13 mouse cellular contexts compared by ENCODE assay signal in genomic region chr7:114912109-114912508, GRCm38 (mm10).
"Had no signal": no experiment of that assay in that cellular context is flagged by ENCODE, and none has a peak within 500 bp of the region (broad histone marks: within the 10 kb centered on the region; RNA-seq: fewer than 3 reads in every experiment).

No protein-coding gene starts in this region.

- H3K4me1 ChIP-seq: kidney, embryonic 15.5 days; limb, embryonic 13.5 days; liver, embryonic 15.5 days; megakaryocyte, embryonic 14.5 days; stomach, embryonic 15.5 days had no signal

- H3K9me3 ChIP-seq: kidney, embryonic 15.5 days; liver, embryonic 15.5 days; stomach, embryonic 15.5 days had no signal

- H3K4me2 ChIP-seq: kidney, embryonic 15.5 days; limb, embryonic 13.5 days; liver, embryonic 15.5 days; midbrain, embryonic 11.5 days; stomach, embryonic 15.5 days had no signal

- ATAC-seq: lung, postnatal 0 days had no signal

- H3K9ac ChIP-seq: kidney, embryonic 15.5 days; limb, embryonic 13.5 days; liver, embryonic 15.5 days; stomach, embryonic 15.5 days had no signal

- DNase-seq: kidney, postnatal 14 days; left cerebral cortex, postnatal 4 days; lung, adult 2 months; lung, postnatal 36 days; right cerebral cortex, postnatal 14 days; thymus, postnatal 36 days had no signal

- H3K4me3 ChIP-seq: kidney, embryonic 15.5 days; limb, embryonic 13.5 days; liver, embryonic 15.5 days; megakaryocyte, embryonic 14.5 days; stomach, embryonic 15.5 days had no signal

- H3K27ac ChIP-seq: kidney, embryonic 15.5 days; limb, embryonic 13.5 days; liver, embryonic 15.5 days; stomach, embryonic 15.5 days had no signal

- H3K27me3 ChIP-seq: kidney, embryonic 15.5 days; limb, embryonic 13.5 days; liver, embryonic 15.5 days; megakaryocyte, embryonic 14.5 days; stomach, embryonic 15.5 days had no signal

- H3K36me3 ChIP-seq: kidney, embryonic 15.5 days; limb, embryonic 13.5 days; liver, embryonic 15.5 days; stomach, embryonic 15.5 days had no signal
